ENCODE assay signal across 8 mouse cellular contexts in the genomic region with DNA sequence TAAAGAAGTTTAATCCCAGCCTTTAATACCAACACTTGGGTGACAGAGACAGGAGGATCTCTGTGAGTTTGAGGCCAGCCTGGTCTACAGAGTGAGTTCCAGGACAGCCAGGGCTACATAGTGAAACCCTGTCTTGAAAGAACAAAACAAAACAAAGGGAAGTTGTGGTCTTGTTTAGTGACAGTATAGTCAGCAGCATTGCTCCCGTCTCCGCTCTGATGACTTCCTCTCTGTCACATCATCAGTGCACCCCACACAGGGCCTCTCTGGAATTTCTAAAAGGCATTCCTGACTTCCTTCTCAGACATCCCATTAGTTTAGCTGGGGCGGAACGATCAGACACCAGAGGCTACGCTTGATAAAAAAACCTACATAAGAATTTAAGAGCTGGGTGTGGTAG.
"Had no signal": no experiment of that assay in that cellular context is flagged by ENCODE, and none has a peak within 500 bp of the region (broad histone marks: within the 10 kb centered on the region; RNA-seq: fewer than 3 reads in every experiment).

No protein-coding gene starts in this region.

- H3K9ac ChIP-seq: limb, embryonic 13.5 days; lung, embryonic 15.5 days; midbrain, embryonic 12.5 days; neural tube, embryonic 13.5 days had no signal

- H3K9me3 ChIP-seq: limb, embryonic 13.5 days; lung, embryonic 15.5 days; midbrain, embryonic 12.5 days; neural tube, embryonic 13.5 days had no signal

- DNase-seq: kidney, adult 11 months; layer of hippocampus, adult 9-11 months had no signal

- H3K27ac ChIP-seq: kidney, postnatal 0 days; limb, embryonic 13.5 days; lung, embryonic 15.5 days; midbrain, embryonic 12.5 days; neural tube, embryonic 13.5 days; stomach, postnatal 0 days had no signal

- H3K4me3 ChIP-seq: lung, embryonic 15.5 days; midbrain, embryonic 12.5 days; neural tube, embryonic 13.5 days had no signal

- H3K36me3 ChIP-seq: limb, embryonic 13.5 days; lung, embryonic 15.5 days; midbrain, embryonic 12.5 days; neural tube, embryonic 13.5 days had no signal
